Mouse (Mus musculus) heart, adult 2 months (tissue): ENCODE measurements around the gene Arhgap11a.

Experiments
- CTCF ChIP-seq: fragments of 200-600 bp; IDR thresholded peaks from 2 replicates; pipeline ENCODE4 v1.8.1; 2022; ENCODE audit warnings: antibody characterized with exemption, mild to moderate bottlenecking, moderate library complexity
- EP300 ChIP-seq: fragments of 200-500 bp; IDR thresholded peaks from 2 replicates; pipeline ENCODE4 v1.6.1; 2011; ENCODE audit warnings: low read depth, low read length, control low read depth; ENCODE audit not compliant: insufficient read depth

DNA sequence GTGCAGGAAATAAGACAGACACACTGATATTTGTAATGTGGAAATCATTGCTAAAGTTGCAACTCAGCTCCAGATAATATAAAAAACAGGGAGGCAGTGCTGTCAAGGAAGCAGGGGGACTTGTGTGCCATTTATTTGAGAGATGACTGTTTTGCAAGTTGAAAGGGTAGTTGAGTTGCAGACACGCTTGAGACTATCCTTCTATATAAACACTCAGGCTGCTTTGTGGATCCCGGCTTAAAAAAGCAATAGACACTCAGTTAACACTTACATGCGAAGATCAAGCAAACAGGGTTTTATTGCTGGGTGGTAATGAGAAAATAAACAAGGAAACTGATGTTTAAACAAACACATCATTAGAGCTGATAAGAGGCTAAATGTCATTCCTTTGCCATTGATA lies 63.6 kb downstream of the Arhgap11a start:
- TF ChIP-seq CTCF (no peak), EP300 (no peak)
